Comparison of ENCODE assay signal across 17 mouse cellular contexts in the genomic region with DNA sequence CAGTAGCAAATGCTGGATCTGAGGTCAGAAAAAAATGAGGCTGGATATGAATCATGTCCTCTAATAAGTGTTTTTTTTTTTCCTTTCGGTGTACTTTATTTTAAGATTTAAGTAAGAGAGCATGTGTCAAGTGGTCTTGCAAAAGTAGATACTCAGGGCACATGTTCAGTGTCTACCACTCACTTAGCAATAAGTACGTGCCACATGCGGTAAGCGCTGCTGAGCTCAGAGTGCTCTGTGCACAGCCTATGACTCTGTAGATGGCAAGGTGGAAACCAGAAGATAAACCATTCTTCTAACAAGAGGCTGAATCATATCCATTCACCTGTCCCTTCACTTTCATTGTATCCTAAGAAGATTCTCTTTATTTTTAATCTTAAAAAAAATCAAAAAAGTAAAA. TPM values are rescaled to one million over a fixed set of nuclear protein-coding genes. Genes with fewer than 3 reads are reported as not detected.
DNase-seq lines count a peak whose midpoint lies in the region; ATAC-seq and TF ChIP-seq lines count a peak whose summit lies in the region.
"Had no signal": no experiment of that assay in that cellular context is flagged by ENCODE, and none has a peak within 500 bp of the region (broad histone marks: within the 10 kb centered on the region; RNA-seq: fewer than 3 reads in every experiment).

No protein-coding gene starts in this region.

- H3K9me3 ChIP-seq in heart, embryonic 15.5 days (replicated peaks), result no peaks in the 10 kb centered on the region
- H3K9me3 ChIP-seq in neural tube, embryonic 12.5 days, result no peaks in the 10 kb centered on the region
- no peaks in the 10 kb centered on the region for H3K9me3 ChIP-seq in hindbrain, postnatal 0 days (ENCODE audit: low read length)
- H3K9me3 ChIP-seq: limb, embryonic 12.5 days had no signal

- no peak overlapping the region for H3K9ac ChIP-seq in heart, embryonic 15.5 days
- H3K9ac ChIP-seq in heart, adult 2 months (ENCODE audit: low read depth, low read length), result no peak overlapping the region
- no peak overlapping the region for H3K9ac ChIP-seq in neural tube, embryonic 12.5 days
- H3K9ac ChIP-seq in hindbrain, postnatal 0 days (replicated peaks; ENCODE audit: low read length), result 0 out of 2 replicates have a peak overlapping the region, but pooled peaks have one; percentile 51
- H3K9ac ChIP-seq: limb, embryonic 12.5 days; liver, embryonic 14.5 days had no signal

- no peaks in the 10 kb centered on the region for H3K79me2 ChIP-seq in heart, adult 2 months (replicated peaks; ENCODE audit: control insufficient read depth, insufficient read depth, low read length)

- ATAC-seq in heart, embryonic 15.5 days (replicated peaks; ENCODE audit: insufficient number of reproducible peaks, insufficient read depth, low FRiP score, low read depth), result no peak
- no peak for ATAC-seq in neural tube, embryonic 12.5 days (ENCODE audit: low FRiP score, low read depth)
- no peak for ATAC-seq in hindbrain, postnatal 0 days
- ATAC-seq: inflammation-experienced regulatory T-cells, adult 6 months had no signal

- no peak for TF ChIP-seq CTCF in heart, adult 2 months (IDR thresholded peaks at IDR 0.05)
- no peak for TF ChIP-seq CTCF in hindbrain, postnatal 0 days (IDR thresholded peaks at IDR 0.05; ENCODE audit: low read depth)

- no peak for TF ChIP-seq POLR2A in heart, adult 2 months (IDR thresholded peaks at IDR 0.05; ENCODE audit: insufficient read depth, low read depth, low read length)

- no peak for TF ChIP-seq EP300 in heart, adult 2 months (IDR thresholded peaks at IDR 0.05; ENCODE audit: insufficient read depth, low read depth, low read length)

- peak overlapping the region; percentile 95; the same call in 1 of the 2 replicates for H3K4me2 ChIP-seq in heart, embryonic 15.5 days
- peak overlapping the region; percentile 85; the same call in 1 of the 2 replicates for H3K4me2 ChIP-seq in neural tube, embryonic 12.5 days (replicated peaks)
- H3K4me2 ChIP-seq in hindbrain, postnatal 0 days (ENCODE audit: low read depth, low read length), result peak overlapping the region; percentile 86

- no peak overlapping the region for H3K27ac ChIP-seq in heart, embryonic 15.5 days
- no peak overlapping the region for H3K27ac ChIP-seq in heart, adult 2 months
- no peak overlapping the region for H3K27ac ChIP-seq in neural tube, embryonic 12.5 days
- H3K27ac ChIP-seq in hindbrain, postnatal 0 days, result no peak overlapping the region
- H3K27ac ChIP-seq: limb, embryonic 12.5 days; liver, embryonic 14.5 days had no signal

- H3K36me3 ChIP-seq in heart, embryonic 15.5 days, result no peaks in the 10 kb centered on the region
- H3K36me3 ChIP-seq in heart, adult 2 months (ENCODE audit: control insufficient read depth, insufficient read depth, low read length), result no peaks in the 10 kb centered on the region
- H3K36me3 ChIP-seq in neural tube, embryonic 12.5 days, result no peaks in the 10 kb centered on the region
- H3K36me3 ChIP-seq in hindbrain, postnatal 0 days (ENCODE audit: insufficient read depth, low read length), result no peaks in the 10 kb centered on the region
- H3K36me3 ChIP-seq: limb, embryonic 12.5 days had no signal

- 56% methylated on average over 4 of the region's 4 CpGs for WGBS in heart, embryonic 15.5 days
- WGBS in heart, adult 2 months, result 74% methylated on average over 4 of the region's 4 CpGs
- 85% methylated on average over 4 of the region's 4 CpGs for WGBS in neural tube, embryonic 12.5 days
- 70% methylated on average over 4 of the region's 4 CpGs for WGBS in hindbrain, postnatal 0 days

- H3K4me1 ChIP-seq in heart, embryonic 15.5 days (replicated peaks), result peaks cover 17% of the 10 kb centered on the region
- H3K4me1 ChIP-seq in heart, adult 2 months (ENCODE audit: control insufficient read depth, insufficient read depth, low read length), result no peaks in the 10 kb centered on the region
- peaks cover 9% of the 10 kb centered on the region for H3K4me1 ChIP-seq in neural tube, embryonic 12.5 days
- H3K4me1 ChIP-seq in hindbrain, postnatal 0 days (ENCODE audit: insufficient read depth, low read length), result no peaks in the 10 kb centered on the region

- intact Hi-C loops in heart, adult 2 months (cut with DNase I), result no loop called here

- H3K4me3 ChIP-seq in heart, embryonic 15.5 days, result no peak overlapping the region
- no peak overlapping the region for H3K4me3 ChIP-seq in heart, adult 2 months
- no peak overlapping the region for H3K4me3 ChIP-seq in neural tube, embryonic 12.5 days
- H3K4me3 ChIP-seq in hindbrain, postnatal 0 days (ENCODE audit: low read length), result peak overlapping the region; percentile 47

- no peak for DNase-seq in heart, adult 2 months
- DNase-seq in neural tube, embryonic 10.5 days (ENCODE audit: extremely low spot score, low spot score), result no peak
- DNase-seq in hindbrain, postnatal 0 days (ENCODE audit: low spot score), result peak; percentile 15
- no peak for DNase-seq in retina, postnatal 1 day
- no peak for DNase-seq in kidney, adult 9 months
- DNase-seq: adrenal gland, adult 2 months; lung, postnatal 36 days had no signal

- peaks cover 27% of the 10 kb centered on the region for H3K27me3 ChIP-seq in heart, embryonic 15.5 days
- 0 out of 2 replicates have a peak, but pooled peaks cover 2% of the 10 kb centered on the region for H3K27me3 ChIP-seq in heart, adult 2 months (ENCODE audit: control insufficient read depth, insufficient read depth, low read length)
- peaks cover 5% of the 10 kb centered on the region for H3K27me3 ChIP-seq in neural tube, embryonic 12.5 days (replicated peaks)
- no peaks in the 10 kb centered on the region for H3K27me3 ChIP-seq in hindbrain, postnatal 0 days (ENCODE audit: insufficient read depth, low read length)

RNA-seq across cellular contexts. Expression of a gene that starts 2.1 kb away (rescaled TPM):
- polyA plus RNA-seq in heart, embryonic 15.5 days (2015; fragmentation: Nextera tagmentation; extraction: Ambion mirVana), result 0.05 and 0.19 TPM in 2 replicates
- not detected for total RNA-seq in heart, adult 2 months (2021)
- polyA plus RNA-seq in heart, adult 2 months (2012; rRNA removed), result not detected in 2 replicates
- polyA plus RNA-seq in neural tube, embryonic 12.5 days (2016; fragmentation: Nextera tagmentation; extraction: Ambion mirVana), result 1.2 and 1.3 TPM in 2 replicates
- total RNA-seq in hindbrain, postnatal 0 days (2014; rRNA removed), result 8.4 and 12.0 TPM in 2 replicates
- 6.3 and 6.4 TPM in 2 replicates for polyA plus RNA-seq in hindbrain, postnatal 0 days (2015; fragmentation: Nextera tagmentation; extraction: Ambion mirVana)
- total RNA-seq: common myeloid progenitor, adult 5-6 weeks; gastrocnemius, postnatal 4 days had no signal
- polyA plus RNA-seq: heart, embryonic 16.5 days; inflammation-experienced regulatory T-cells, adult 6 months; large intestine, adult 2 months; testis, adult 2 months had no signal
